ENCODE assay signal across 8 mouse cellular contexts in genomic region chr6:90728491-90728931, GRCm38 (mm10).
DNase-seq lines count a peak whose midpoint lies in the region; ATAC-seq lines count a peak whose summit lies in the region.

No protein-coding gene starts in this region.

- no peaks in the 10 kb centered on the region for H3K9me3 ChIP-seq in embryonic facial prominence, embryonic 12.5 days
- H3K9me3 ChIP-seq in limb, embryonic 11.5 days (ENCODE audit: control insufficient read depth, low read length) = no peaks in the 10 kb centered on the region
- H3K9me3 ChIP-seq in midbrain, embryonic 13.5 days = no peaks in the 10 kb centered on the region

- DNase-seq in adrenal gland, postnatal 10 days = peak; percentile 93
- DNase-seq in heart, adult 9 months (ENCODE audit: low spot score in 2 of 2) = peak; percentile 82 to 86
- DNase-seq in kidney, adult 8-10 months = peak; percentile 85 to 91
- peak; percentile 91 for DNase-seq in limb, embryonic 11.5 days (ENCODE audit: low spot score)
- peak; percentile 73 for DNase-seq in skeletal muscle tissue, adult 2 months (ENCODE audit: low read depth, low spot score)
- peak; percentile 64 for DNase-seq in yolk sac, embryonic 10.5 days (ENCODE audit: low spot score)

- no peaks in the 10 kb centered on the region for H3K27me3 ChIP-seq in embryonic facial prominence, embryonic 12.5 days
- no peaks in the 10 kb centered on the region for H3K27me3 ChIP-seq in limb, embryonic 11.5 days (ENCODE audit: control insufficient read depth, insufficient read depth, low read length)
- no peaks in the 10 kb centered on the region for H3K27me3 ChIP-seq in midbrain, embryonic 13.5 days

- H3K36me3 ChIP-seq in embryonic facial prominence, embryonic 12.5 days = no peaks in the 10 kb centered on the region
- no peaks in the 10 kb centered on the region for H3K36me3 ChIP-seq in limb, embryonic 11.5 days (ENCODE audit: control insufficient read depth, insufficient read depth, low read length)
- H3K36me3 ChIP-seq in midbrain, embryonic 13.5 days = no peaks in the 10 kb centered on the region

- H3K27ac ChIP-seq in embryonic facial prominence, embryonic 12.5 days = no peak overlapping the region
- H3K27ac ChIP-seq in limb, embryonic 11.5 days (replicated peaks; ENCODE audit: low read depth, low read length) = no peak overlapping the region
- 0 out of 2 replicates have a peak overlapping the region, but pooled peaks have one; percentile 25 for H3K27ac ChIP-seq in midbrain, embryonic 13.5 days

- H3K9ac ChIP-seq in embryonic facial prominence, embryonic 12.5 days = no peak overlapping the region
- H3K9ac ChIP-seq in limb, embryonic 11.5 days (ENCODE audit: low read length) = no peak overlapping the region
- no peak overlapping the region for H3K9ac ChIP-seq in midbrain, embryonic 13.5 days (replicated peaks)

- ATAC-seq in embryonic facial prominence, embryonic 12.5 days (ENCODE audit: insufficient number of reproducible peaks, insufficient read depth, low FRiP score, low TSS enrichment) = peak; percentile 81
- ATAC-seq in limb, embryonic 11.5 days (ENCODE audit: insufficient number of reproducible peaks, low FRiP score, low TSS enrichment, low read depth) = peak; percentile 83
- peak; percentile 69 for ATAC-seq in midbrain, embryonic 13.5 days

- H3K4me3 ChIP-seq in embryonic facial prominence, embryonic 12.5 days = no peak overlapping the region
- H3K4me3 ChIP-seq in limb, embryonic 11.5 days (ENCODE audit: low read depth, low read length) = no peak overlapping the region
- H3K4me3 ChIP-seq in midbrain, embryonic 13.5 days (replicated peaks) = no peak overlapping the region

- peaks cover 9% of the 10 kb centered on the region; the same call in 1 of the 2 replicates for H3K4me1 ChIP-seq in embryonic facial prominence, embryonic 12.5 days
- peaks cover 27% of the 10 kb centered on the region for H3K4me1 ChIP-seq in limb, embryonic 11.5 days (ENCODE audit: control insufficient read depth, insufficient read depth, low read length)
- H3K4me1 ChIP-seq in midbrain, embryonic 13.5 days (replicated peaks) = peaks cover 67% of the 10 kb centered on the region

- H3K4me2 ChIP-seq in embryonic facial prominence, embryonic 12.5 days (replicated peaks) = no peak overlapping the region
- no peak overlapping the region; the same call in 1 of the 2 replicates for H3K4me2 ChIP-seq in limb, embryonic 11.5 days (ENCODE audit: low read depth, severe bottlenecking)
- H3K4me2 ChIP-seq in midbrain, embryonic 13.5 days (replicated peaks) = no peak overlapping the region

- WGBS in embryonic facial prominence, embryonic 12.5 days = 0% methylated on average over 1 of the region's 1 CpGs
- 0% methylated on average over 1 of the region's 1 CpGs for WGBS in limb, embryonic 11.5 days
- WGBS in midbrain, embryonic 13.5 days = 6% methylated on average over 1 of the region's 1 CpGs
